Mouse (Mus musculus) B cell, adult (primary cell): ENCODE data around the gene Gm21244. TPM values are rescaled to one million over a fixed set of nuclear protein-coding genes. Genes with fewer than 3 reads are reported as not detected.

Experiments used
- total RNA-seq: library from RNA; stranded (reverse); gene quantifications from 4 replicates; pipeline ENCODE4 v1.2.4, GENCODE M21; 2023; ENCODE audit not compliant: inconsistent age

Gm21244 gene
- total RNA-seq = not detected in 4 replicates

GRCm38 (mm10) chrY:7169193-7169592, at the start of gene Gm21244:
Gene Gm21244 (minus strand): TSS chrY:7169293.

Other genes starting within 250 kb of the Gm21244 start
- not detected in 4 replicates for gene Gm28998, start 84.5 kb upstream of the Gm21244 start, total RNA-seq
- gene Gm21788, start 235.7 kb upstream of the Gm21244 start, total RNA-seq = not detected in 4 replicates